Mouse (Mus musculus): ENCODE measurements at regions not wholly inside any gene's neighbourhood (a gene's known extent, or its start where the extent isn't known, plus 50 kb on each side); places are given as distances from the start of the nearest gene placed in this dataset.

DNA sequence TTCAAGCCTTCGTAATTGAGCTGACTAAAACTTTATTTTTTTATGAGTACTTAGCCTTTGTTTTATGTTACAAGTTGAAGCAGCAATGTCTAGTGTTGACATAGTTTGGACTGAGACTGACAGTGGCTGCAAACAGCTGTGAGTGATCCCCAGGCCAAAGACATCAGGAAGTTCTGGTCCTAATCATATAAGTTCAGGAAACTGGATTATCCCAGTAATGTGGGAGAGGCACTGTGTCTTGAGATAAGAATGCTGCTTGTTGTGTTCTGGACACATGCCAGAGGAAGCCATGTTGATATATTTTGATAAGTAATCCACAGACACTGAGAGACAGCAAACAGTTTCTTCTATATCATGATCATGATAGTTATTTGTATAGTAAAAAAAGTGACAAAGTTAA, 153.4 kb downstream of the Lrriq3 start:
- no peak for DNase-seq (ENCODE audit: low spot score in 2 of 2)

DNA sequence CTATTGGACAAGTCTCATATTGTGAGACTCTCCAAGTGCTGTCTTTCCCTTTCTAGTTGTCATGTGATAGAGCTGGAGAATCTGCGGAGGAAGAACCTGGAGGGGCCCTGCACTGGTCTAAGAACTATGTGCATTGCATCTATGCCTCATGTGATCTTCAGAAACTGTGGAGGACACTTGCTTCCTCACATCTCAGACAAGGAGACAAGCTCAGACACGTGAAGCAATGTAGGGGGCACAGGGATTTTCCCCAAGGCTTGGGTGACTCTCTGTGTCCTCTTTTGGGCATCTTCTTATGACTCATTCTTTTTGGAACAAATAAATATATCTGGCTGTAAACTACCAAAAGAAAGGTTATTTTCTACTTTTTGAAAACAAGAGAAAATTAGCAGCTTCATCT, 153.9 kb downstream of the Lrriq3 start:
- no peak for DNase-seq (ENCODE audit: low spot score in 2 of 2)

DNA sequence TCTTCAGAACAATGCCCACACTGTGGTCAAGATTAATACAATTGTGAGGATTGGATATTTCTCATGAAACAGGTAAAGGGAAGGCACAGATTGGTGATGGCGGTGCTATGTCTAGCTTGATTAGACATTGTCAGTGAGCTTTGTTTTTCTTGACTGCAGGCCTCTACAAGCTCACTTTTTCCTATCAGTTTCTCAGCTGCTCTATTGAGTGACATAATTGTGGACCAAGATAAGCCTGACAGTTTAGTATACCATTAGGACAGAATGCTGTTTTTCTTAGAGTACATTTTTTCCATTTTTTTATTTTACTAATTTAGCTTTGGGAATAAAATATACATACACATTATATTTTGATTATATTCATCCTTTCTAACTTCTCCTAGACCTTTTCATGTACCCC, 154.7 kb downstream of the Lrriq3 start:
- DNase-seq (ENCODE audit: low spot score in 2 of 2), result no peak

DNA sequence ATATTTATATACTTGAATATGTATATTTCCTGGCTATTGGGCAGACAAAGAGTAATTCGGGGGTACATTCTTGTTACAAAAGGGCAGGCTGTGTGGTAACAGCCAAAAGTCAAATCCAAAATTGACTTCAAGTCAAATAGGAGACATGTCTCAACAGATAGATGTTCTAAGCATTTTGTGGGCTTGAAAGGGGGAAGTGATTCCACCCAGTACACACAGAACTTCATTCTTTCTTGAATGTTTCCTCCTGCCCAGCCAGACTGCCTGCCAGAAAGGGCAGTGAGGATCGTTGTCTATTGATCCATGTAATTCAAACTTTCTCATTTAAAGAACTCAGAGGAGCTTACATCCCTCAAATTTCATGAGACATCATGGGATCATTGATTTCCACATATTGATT, 157.7 kb downstream of the Lrriq3 start:
- no peak for DNase-seq (ENCODE audit: low spot score in 2 of 2)

DNA sequence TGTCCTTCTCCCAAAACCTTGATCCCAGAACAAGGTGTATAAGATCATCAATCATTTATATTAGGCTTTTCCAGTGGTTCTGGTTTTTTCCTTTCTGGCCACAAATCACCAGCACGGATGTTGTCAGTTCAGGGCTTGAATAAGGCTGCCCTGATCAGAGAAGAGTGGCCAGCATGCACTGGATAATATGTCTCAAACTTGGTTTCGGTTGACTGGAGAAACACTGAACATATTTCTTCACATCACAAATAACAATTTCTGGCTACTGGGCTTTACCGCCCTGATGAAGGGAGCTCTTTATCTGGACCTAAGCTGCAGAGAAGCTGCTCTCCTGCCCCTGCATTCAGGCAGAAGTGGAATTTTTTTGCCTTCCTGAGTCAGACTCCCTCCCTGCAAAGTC, 205.0 kb downstream of the Lrriq3 start:
- DNase-seq (ENCODE audit: low spot score in 2 of 2), result no peak

DNA sequence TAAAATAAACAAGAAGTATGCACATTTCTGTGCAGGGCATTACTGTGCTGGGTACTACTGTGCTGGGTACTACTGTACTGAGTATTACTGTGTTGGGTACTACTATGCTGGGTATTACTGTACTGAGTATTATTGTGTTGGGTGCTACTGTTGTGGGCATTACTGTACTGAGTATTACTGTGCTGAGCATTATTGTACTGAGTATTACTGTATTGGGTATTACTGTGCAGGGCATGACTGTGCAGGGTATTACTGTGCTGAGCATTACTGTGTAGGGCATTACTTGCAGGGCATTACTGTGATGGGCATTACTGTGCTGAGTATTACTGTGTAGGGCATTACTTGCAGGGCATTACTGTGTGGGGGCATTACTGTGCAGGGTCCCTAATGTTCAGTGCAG, 205.5 kb downstream of the Lrriq3 start:
- DNase-seq (ENCODE audit: low spot score in 2 of 2), result no peak

DNA sequence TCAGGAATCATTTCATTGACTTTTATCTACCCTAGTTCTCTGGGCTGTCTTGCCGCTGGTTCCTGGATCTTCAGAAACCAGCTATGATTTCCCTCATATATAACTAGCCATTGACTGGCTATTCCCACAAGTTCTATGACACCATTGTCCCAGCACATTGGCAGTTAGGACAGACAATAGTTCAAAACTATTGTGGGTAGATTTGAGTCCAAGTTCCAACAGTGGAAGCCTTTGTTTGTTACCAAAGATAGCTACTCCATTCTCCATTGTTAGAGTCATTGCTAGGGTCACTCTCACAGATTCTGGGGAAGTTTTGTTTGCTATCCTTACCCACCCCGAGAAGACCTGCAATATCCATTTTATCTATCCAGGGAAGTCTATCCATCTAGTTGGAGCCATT, 229.1 kb downstream of the Lrriq3 start:
- DNase-seq (ENCODE audit: low spot score in 2 of 2), result no peak

DNA sequence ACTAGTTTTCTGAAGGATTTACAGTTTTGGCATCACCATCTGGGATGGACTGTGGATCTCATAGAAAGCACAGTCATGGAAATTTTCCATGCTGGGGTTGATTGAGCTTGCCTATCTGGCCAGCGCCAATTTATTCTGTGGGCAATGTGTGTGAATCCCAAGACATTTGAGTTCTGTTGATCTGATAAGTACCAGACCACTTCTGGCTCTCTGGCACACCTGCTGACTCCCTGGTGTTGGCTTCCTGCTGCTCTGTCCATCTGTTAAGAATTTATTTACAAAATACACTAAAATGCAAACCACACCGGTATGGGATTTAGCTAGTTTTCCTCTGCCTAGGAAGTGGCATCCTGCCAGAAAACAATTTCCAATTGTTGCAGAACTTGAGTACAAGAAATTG, 236.5 kb downstream of the Lrriq3 start:
- no peak for DNase-seq (ENCODE audit: low spot score in 2 of 2)

DNA sequence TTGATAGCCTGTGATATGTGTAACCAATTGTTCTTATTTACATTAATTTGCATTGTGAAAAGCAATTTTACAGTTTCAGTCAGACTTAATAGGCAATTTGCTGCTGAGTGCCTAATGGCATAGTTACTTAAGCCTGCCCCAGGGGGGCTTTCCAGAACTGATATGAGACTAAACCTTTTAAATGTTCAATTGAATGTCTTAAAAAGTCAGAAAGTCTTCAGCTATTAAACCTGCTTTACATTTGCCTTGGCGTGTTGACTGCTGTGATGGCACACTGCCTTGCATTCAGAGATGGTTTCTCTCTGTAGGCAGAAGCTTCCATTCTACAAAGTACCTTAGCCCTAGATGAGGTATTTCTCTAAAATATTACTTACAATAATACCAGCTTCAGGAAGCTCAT, 256.0 kb downstream of the Lrriq3 start:
- DNase-seq (ENCODE audit: low spot score in 2 of 2), result no peak

DNA sequence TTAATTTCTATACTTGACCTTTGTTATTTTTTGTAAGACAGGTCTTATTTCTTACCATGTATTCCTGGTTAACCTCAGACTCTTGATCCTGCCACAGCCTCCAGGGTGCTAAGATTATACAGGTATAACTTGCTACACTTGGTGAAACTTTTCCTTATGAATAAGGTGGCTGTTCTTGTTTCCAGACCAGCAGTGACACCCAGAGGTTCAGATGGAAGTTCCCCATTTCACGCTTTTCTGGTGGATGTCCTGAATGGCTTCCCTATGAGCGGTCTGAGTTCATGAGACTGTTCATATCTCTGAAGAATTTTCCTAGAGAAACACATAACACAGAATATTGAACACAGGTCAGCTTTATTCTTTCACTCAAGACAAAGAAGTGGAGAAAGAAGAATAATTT, 258.4 kb downstream of the Lrriq3 start:
- no peak for DNase-seq (ENCODE audit: low spot score in 2 of 2)

DNA sequence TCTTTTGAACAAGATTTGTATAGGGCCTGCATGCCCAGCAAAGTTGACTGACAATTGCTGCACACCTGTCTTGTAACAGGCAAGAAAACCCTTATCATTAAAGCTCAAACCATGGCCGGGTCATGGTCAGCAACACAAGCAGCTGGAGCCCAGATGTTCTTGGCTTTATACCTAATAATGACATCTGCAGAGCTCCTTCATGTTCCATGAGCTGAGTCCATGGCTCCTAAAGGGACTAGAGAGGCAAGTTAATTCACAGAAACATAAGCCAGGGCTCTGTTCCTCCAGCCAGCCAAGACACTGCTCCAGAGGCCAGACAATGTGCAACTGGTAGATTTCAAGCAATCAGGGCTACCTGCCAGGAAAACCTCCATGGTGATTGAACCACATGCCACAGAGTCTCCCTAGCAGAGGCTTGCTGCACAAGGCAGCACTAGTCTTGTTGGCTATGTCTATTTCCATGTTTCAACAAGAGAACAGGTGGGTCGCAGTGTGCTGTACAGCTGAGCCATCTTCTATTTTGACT, 259.1 kb downstream of the Lrriq3 start:
- no peak for DNase-seq (ENCODE audit: low spot score in 2 of 2)

DNA sequence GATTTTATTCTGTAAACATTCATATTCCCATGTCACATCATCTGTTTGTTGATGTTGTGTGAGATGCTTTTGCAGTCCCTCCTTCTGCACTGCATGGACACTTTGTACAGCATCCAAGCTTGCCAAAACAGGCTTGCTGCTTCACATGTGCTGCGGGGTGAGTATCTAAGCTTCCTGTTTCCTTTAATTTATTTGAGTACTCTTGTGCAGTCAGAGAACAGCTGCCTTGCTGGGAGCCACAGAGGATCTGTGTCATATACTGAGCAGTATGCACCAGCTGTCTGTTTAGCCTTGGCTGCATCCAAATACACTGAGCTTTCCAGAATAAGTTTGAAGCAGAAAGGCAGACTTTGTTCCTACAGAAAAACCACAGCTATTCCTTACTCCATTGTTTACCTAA, 267.2 kb downstream of the Lrriq3 start:
- DNase-seq (ENCODE audit: low spot score in 2 of 2), result peak; percentile 17 to 36

DNA sequence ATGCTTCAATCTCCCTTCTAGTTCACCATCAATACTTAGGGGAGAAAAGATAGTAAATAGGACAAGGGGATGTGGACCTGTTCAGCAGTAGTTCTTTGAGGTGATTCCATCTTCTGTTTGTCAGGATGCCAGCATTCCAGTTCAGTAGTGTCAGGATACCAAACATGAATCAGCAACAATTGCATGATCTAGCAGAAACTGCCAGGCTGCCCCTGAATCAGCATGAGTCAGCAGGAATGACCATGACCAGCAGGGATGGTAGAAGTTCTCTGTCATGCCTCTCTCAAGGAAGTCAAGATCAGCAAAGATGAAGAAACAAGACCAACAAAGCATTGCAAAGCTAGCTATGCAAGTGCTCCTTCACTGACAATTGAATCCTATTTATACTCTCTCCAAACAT, 277.5 kb downstream of the Lrriq3 start:
- DNase-seq (ENCODE audit: low spot score in 2 of 2), result no peak

DNA sequence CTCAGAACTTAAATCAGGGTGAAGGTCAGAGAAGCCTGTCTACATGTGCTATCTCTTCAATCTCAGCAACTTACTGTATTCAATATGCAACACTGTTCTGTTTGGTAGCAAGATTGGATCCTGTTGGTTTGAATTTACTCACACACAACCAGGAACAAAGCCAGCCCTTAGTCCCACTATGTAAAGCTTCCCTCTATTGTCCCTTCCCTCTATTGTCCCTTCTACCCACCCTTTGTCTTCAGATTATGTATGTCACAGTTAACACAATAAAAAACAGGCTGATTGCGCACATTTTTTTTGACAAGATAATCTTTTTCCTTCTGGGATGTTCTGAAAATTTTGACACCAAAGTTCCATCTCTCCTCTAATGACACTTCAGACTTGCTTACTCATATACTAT, 280.4 kb downstream of the Lrriq3 start:
- DNase-seq (ENCODE audit: low spot score in 2 of 2), result no peak

DNA sequence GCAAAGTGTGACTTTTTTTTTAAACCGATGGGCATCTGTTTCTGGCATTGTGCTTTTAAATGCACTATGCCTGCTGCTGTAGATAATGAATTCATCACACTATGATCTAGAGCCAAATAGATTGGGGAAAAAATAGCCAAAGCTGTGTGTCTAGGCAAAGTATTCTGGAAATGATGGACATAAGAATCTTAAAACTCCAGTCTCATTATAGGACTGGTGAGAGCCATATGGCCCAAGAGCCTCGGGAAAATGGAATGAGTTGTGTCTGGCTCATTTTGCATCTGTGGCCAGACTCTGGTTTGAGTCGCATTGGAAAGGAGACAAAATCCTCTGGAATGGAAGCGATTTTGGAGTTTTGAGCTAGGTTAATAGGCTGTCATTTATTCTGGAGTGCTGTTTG, 288.7 kb downstream of the Lrriq3 start:
- no peak for DNase-seq (ENCODE audit: low spot score in 2 of 2)

DNA sequence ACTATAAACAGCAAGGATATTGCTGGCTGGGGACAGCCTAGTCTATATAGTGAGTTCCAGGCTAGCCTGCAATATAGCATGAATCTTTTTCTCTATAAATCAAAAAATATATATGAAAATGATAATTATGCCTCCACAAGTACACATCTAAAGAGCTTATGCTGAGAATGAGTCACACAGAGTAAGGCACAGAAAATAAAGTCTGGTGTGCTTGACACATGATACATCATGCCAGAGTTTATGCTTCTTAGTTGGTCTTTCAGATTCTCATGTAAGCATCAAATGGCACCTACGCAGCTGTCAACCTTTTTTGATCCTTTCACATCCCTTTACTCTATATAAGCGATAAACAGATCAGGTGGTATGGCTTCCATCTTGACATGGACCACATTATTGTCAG, 289.6 kb downstream of the Lrriq3 start:
- DNase-seq (ENCODE audit: low spot score in 2 of 2), result no peak

DNA sequence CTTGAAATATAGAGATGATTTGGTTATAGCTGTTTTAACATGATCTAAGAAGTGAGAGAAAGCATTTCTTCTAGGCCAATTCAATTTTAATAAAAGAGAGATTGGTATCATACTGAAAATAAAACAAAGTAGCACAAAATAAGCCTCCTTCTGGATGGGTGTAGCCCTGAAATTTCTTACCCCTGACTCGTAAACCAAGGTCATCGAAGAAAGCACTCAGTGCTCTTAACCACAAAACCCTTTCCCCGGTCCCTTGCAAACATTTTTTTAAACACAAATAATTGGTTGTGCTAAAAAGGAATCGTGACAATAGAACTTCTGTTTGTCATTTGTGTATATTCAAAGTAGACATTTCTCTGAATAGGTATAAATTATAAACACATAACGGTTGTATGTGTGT, 297.4 kb downstream of the Lrriq3 start:
- DNase-seq (ENCODE audit: low spot score in 2 of 2), result no peak

DNA sequence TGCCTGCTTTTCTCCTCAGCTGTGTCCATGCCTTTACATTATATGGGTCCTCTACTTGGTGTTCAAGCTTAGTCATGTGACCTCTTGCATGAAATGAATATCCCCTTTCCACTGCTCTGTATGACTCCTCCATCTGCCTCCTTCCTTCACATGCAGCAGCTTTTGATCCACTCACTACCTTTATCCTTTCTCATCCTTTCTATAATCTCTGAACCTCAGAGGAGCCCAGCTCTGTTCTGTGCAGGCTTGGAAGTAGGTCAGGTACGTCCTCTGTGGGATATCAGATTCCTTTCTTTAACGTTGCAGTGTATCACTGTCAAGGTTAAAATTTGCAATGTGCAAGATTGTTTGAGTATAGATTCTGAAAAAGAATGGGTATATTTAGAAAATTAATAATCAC, 302.9 kb downstream of the Lrriq3 start:
- DNase-seq (ENCODE audit: low spot score in 2 of 2), result no peak

DNA sequence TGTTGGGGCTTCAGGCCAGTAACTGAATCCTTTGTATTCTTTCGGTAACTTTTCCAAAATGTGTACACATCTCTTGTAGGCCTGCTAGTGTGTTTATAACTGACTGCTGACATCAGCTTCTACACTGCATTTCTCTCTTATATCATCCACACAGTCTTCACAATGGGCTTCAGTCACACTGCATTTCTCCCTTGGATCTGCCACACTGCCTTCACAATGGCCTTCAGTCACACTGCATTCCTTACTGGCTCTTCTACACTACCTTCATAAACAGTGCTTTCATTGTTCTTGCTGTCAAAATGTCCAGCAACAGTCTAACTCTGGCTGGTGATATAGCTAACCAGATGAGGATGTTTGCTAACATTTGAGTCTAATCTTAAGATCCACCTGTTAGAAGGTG, 308.5 kb downstream of the Lrriq3 start:
- DNase-seq (ENCODE audit: low spot score in 2 of 2), result no peak

DNA sequence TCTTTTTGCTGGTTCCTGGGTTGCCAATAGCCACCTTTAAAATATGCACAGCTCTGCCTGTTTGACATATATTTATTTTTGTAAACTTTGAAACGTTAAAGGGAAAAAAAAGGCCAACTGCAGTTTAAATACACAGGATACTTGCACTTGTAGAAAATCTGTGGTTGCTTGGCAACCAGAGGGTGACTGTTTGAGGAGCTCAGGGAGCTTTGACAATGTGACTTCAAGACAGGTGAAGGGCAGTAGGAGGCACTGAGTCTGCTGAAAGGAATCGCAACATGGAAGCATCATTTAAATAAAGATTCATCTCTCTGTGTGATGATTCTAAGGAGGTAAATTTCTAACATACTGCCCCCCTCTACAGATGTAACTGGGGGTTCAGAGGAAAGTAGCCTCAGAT, 315.7 kb downstream of the Lrriq3 start:
- no peak for DNase-seq (ENCODE audit: low spot score in 2 of 2)

DNA sequence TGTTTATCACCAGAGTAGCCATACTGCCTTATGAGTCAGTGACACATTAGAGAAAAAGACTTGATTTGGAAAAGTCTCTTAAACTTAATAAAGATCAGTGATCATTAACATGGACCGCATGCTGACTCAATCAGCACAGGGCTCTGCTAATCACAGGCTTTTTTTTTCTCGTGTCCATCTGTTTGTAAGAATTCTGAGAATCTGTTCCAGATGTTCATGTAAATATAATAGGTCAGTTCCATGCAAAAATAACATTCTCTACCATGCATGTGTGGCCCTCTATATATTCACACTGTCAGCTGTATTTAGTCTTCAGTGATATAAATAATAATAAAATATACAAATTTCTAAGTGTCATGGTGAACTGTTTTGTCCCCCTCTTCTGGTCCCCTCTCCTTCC, 316.1 kb downstream of the Lrriq3 start:
- no peak for DNase-seq (ENCODE audit: low spot score in 2 of 2)

DNA sequence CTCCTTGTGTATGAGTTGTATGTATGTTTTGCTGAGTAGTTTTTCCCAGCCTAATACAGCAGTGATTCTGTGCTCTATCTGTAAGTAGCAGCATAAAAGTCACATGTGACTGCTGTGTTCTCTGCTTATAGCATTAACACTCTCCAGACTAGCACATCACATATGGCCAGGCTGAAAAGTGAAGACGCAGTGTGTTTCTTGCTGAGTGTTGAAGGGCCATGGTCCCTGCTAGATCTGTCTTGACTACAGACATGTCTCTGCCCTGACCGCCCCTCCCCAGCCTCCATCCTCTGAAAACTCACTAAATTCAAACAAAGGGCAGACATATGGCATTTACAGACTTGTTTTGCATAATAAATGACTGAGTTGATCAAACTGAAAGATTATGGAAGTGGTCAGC, 316.6 kb downstream of the Lrriq3 start:
- no peak for DNase-seq (ENCODE audit: low spot score in 2 of 2)

DNA sequence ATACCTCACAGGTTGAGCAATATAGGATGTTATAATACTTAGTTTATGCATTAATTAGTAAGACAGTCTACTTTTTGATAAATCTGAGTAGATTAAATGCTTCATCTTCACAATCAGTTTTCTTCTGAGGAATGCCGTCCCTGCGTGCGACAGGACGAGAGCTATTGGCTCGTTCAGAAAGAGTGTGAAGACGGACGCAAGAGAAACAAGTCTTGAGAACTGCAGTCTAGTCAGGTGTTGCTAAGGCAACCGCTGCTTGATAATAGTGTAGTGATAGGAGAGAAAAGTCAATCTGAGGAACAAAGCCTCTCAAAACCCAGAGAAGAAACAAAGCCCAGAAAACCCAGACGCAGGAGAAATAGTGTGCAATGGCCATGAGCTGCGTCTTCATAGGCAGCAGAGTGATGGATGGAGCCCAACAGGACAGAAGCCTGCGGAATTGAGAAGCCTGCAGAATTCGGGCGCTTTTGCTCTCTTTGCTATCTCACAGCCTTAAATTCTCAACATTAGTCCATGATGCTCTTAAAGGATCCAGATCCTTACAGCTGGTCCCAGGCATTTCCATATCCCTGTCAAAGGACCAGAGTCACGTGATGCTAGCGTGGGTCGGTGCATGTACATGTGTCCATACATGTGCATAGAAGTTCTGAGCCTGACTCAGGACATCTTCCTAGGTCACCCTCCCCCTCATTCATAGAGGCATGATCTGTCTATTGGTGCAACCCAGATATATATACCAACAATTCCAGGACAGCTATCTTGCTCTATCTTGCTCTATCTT, 366.7 kb downstream of the Lrriq3 start:
- DNase-seq (ENCODE audit: low spot score in 2 of 2), result no peak

DNA sequence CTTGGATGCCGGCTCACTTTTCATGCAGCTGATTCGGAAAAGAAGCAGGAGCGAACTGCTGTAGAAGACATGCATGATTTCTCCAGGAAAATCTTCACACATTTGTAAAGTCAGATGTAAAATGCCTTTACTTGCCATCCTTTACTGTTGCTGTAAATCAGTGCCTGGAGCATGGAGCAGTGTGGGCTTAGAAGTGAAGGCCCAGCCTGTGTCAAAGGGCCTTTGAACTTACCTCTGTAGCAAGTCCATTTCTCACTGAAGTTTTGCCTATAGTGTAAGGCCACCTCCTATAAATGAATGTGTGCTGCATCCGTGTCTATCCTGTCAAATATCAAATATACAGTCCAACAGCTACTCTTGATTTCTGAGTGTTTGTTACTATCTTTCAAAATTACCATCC, 368.9 kb downstream of the Lrriq3 start:
- no peak for DNase-seq (ENCODE audit: low spot score in 2 of 2)
